Mouse (Mus musculus): Measurements from ENCODE around the gene 1700037H04Rik. TPM values are rescaled to one million over a fixed set of nuclear protein-coding genes. Genes with fewer than 3 reads are reported as not detected.

1700037H04Rik gene
- polyA plus RNA-seq, 1 experiment = 98.0 TPM

DNA sequence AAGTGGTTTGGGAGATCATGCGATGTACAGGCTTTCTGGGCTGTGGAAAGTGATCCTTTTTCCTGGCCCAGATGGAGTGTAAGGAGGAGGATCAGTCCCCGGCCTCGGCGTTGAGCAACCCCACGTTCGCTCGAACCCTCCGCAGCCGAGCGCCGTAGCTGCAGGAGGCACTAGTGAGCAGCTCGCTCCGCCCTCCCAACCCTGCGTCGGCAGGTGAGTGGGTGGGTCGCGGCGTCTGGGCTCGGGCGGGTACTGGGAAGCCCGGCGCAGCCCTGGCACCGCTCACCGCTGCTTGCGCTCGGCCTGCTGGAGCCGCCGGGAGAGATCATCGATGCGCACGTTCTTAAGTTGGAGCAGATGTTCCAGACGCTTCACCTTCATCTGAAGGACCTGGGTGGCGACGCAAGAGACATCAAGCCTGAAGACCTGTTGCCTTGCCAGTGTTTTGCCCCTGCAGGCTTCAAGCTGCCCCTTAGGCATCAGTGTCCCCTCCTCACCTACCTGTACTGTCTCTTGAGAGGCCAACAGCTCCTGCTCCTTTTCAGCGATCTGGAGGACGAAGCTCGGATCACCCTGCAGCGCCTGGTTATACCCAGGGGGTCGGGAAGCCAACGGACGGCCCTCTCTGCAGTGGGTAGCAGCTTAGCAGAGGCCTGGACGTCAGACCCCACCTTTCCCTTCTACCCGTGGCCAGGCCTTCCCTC is 11.7 kb upstream of the 1700037H04Rik start:
- H3K4me3 ChIP-seq (ENCODE audit: insufficient read depth, poor library complexity, severe bottlenecking) = no peak overlapping the region

DNA sequence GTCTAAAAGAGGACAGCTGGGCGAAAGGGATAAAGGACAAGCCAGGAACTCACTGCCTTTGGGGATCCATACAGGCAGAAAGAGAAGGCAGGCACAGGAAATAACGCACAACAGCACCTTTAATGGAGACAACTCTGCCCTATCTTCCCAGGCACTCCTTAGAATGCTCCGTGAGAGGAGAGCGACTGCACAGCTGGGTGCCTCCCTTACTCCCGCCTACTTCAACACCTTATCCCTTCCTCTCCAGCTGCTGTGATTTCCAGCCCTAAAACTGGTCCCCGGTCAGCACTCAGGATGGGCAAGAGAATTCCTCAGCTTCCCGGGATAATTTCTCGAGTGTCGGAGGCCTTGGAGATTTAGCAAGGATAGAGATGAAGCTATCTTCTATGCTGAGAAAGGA is 11.1 kb upstream of the 1700037H04Rik start:
- TF ChIP-seq USF1 (IDR thresholded peaks at IDR 0.05; ENCODE audit: low read depth) (no peak), FOSL1 (IDR thresholded peaks at IDR 0.05; ENCODE audit: insufficient read depth, low read length, poor library complexity, severe bottlenecking) (no peak), MAX (IDR thresholded peaks at IDR 0.05) (no peak), CTCF (IDR thresholded peaks at IDR 0.05; ENCODE audit: control insufficient read depth, insufficient read depth, insufficient read length) (no peak), MYOD1 (IDR thresholded peaks at IDR 0.05; ENCODE audit: control insufficient read depth, insufficient read length, low read depth) (no peak)
- no peak overlapping the region for H3ac ChIP-seq (ENCODE audit: control insufficient read depth, insufficient read length, low read depth)
- no peak overlapping the region for H3K4me3 ChIP-seq (ENCODE audit: insufficient read depth, poor library complexity, severe bottlenecking)
- peaks cover 2% of the 10 kb centered on the region for H3K79me2 ChIP-seq (ENCODE audit: control insufficient read depth, insufficient read depth)
- H3K27me3 ChIP-seq (ENCODE audit: control insufficient read depth, insufficient read depth, insufficient read length) = no peaks in the 10 kb centered on the region
- no peaks in the 10 kb centered on the region for H3K36me3 ChIP-seq (ENCODE audit: control insufficient read depth, insufficient read depth)
- H3K79me3 ChIP-seq (ENCODE audit: low read depth) = peaks cover under 1% of the 10 kb centered on the region

More for the DNA sequence above, 11.7 kb upstream of the 1700037H04Rik start:
- Histone ChIP-seq H3K36me3 (ENCODE audit: control insufficient read depth, insufficient read depth) (no peaks in the 10 kb centered on the region), H3K79me2 (ENCODE audit: control insufficient read depth, insufficient read depth) (peaks cover 8% of the 10 kb centered on the region), H3ac (ENCODE audit: control insufficient read depth, insufficient read length, low read depth) (no peak overlapping the region), H3K27me3 (ENCODE audit: control insufficient read depth, insufficient read depth, insufficient read length) (no peaks in the 10 kb centered on the region), H3K79me3 (ENCODE audit: low read depth) (peaks cover 6% of the 10 kb centered on the region)
- TF ChIP-seq CEBPB (IDR thresholded peaks at IDR 0.05; ENCODE audit: low read depth) (no peak), MYOD1 (IDR thresholded peaks at IDR 0.05; ENCODE audit: control insufficient read depth, insufficient read length, low read depth) (no peak), MYOG (IDR thresholded peaks at IDR 0.05; ENCODE audit: control insufficient read depth, extremely low read depth, insufficient read length) (no peak), FOSL1 (IDR thresholded peaks at IDR 0.05; ENCODE audit: insufficient read depth, low read length, poor library complexity, severe bottlenecking) (no peak), CTCF (IDR thresholded peaks at IDR 0.05; ENCODE audit: control insufficient read depth, insufficient read depth, insufficient read length) (no peak), USF1 (IDR thresholded peaks at IDR 0.05; ENCODE audit: low read depth) (no peak), MAX (IDR thresholded peaks at IDR 0.05) (no peak)

DNA sequence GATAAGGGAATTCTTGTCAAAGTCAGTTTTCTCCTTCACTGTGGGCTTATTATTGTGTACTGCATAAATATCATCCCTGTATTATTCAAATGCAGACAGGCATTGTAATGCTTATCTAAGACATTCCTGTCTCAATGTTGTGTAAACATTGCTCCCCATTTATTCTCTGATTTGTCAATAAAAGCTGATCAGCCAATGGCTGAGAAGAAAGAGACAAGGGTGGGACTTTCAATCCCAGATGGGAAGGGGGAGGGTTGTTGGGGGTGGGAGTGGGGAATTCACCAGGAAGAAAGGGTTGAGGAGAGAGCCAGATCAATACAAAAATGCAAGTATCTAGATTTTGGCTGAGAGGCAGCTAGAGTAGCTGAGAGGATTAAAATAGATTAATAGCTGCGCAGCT is 9.0 kb upstream of the 1700037H04Rik start:
- H3K79me2 ChIP-seq (ENCODE audit: control insufficient read depth, insufficient read depth) = no peaks in the 10 kb centered on the region
- no peaks in the 10 kb centered on the region for H3K36me3 ChIP-seq (ENCODE audit: control insufficient read depth, insufficient read depth)
- no peaks in the 10 kb centered on the region for H3K79me3 ChIP-seq (ENCODE audit: low read depth)
- H3ac ChIP-seq (ENCODE audit: control insufficient read depth, insufficient read length, low read depth) = no peak overlapping the region
- no peak overlapping the region for H3K4me3 ChIP-seq (ENCODE audit: insufficient read depth, poor library complexity, severe bottlenecking)
- no peaks in the 10 kb centered on the region for H3K27me3 ChIP-seq (ENCODE audit: control insufficient read depth, insufficient read depth, insufficient read length)
- TF ChIP-seq MAX (IDR thresholded peaks at IDR 0.05) (no peak), FOSL1 (IDR thresholded peaks at IDR 0.05; ENCODE audit: insufficient read depth, low read length, poor library complexity, severe bottlenecking) (no peak), MYOG (IDR thresholded peaks at IDR 0.05; ENCODE audit: control insufficient read depth, extremely low read depth, insufficient read length) (no peak), CTCF (IDR thresholded peaks at IDR 0.05; ENCODE audit: control insufficient read depth, insufficient read depth, insufficient read length) (no peak), MYOD1 (IDR thresholded peaks at IDR 0.05; ENCODE audit: control insufficient read depth, insufficient read length, low read depth) (no peak), CEBPB (IDR thresholded peaks at IDR 0.05; ENCODE audit: low read depth) (no peak), USF1 (IDR thresholded peaks at IDR 0.05; ENCODE audit: low read depth) (no peak)

GRCm38 (mm10) chr2:131167984-131168383 is 8.1 kb upstream of the 1700037H04Rik start:
- Histone ChIP-seq H3K4me3 (ENCODE audit: insufficient read depth, poor library complexity, severe bottlenecking) (no peak overlapping the region), H3ac (ENCODE audit: control insufficient read depth, insufficient read length, low read depth) (no peak overlapping the region), H3K79me2 (ENCODE audit: control insufficient read depth, insufficient read depth) (no peaks in the 10 kb centered on the region), H3K27me3 (ENCODE audit: control insufficient read depth, insufficient read depth, insufficient read length) (no peaks in the 10 kb centered on the region), H3K36me3 (ENCODE audit: control insufficient read depth, insufficient read depth) (no peaks in the 10 kb centered on the region), H3K79me3 (ENCODE audit: low read depth) (no peaks in the 10 kb centered on the region)
- no peak for TF ChIP-seq USF1 (IDR thresholded peaks at IDR 0.05; ENCODE audit: low read depth)
- no peak for TF ChIP-seq FOSL1 (IDR thresholded peaks at IDR 0.05; ENCODE audit: insufficient read depth, low read length, poor library complexity, severe bottlenecking)
- TF ChIP-seq MYOG (IDR thresholded peaks at IDR 0.05; ENCODE audit: control insufficient read depth, extremely low read depth, insufficient read length) = no peak
- TF ChIP-seq MYOD1 (IDR thresholded peaks at IDR 0.05; ENCODE audit: control insufficient read depth, insufficient read length, low read depth) = no peak
- no peak for TF ChIP-seq CEBPB (IDR thresholded peaks at IDR 0.05; ENCODE audit: low read depth)
- no peak for TF ChIP-seq MAX (IDR thresholded peaks at IDR 0.05)
- no peak for TF ChIP-seq CTCF (IDR thresholded peaks at IDR 0.05; ENCODE audit: control insufficient read depth, insufficient read depth, insufficient read length)

- no peak overlapping the region for H3K4me3 ChIP-seq (ENCODE audit: insufficient read depth, poor library complexity, severe bottlenecking)
- no peaks in the 10 kb centered on the region for H3K27me3 ChIP-seq (ENCODE audit: control insufficient read depth, insufficient read depth, insufficient read length)
- no peaks in the 10 kb centered on the region for H3K79me3 ChIP-seq (ENCODE audit: low read depth)
- TF ChIP-seq USF1 (IDR thresholded peaks at IDR 0.05; ENCODE audit: low read depth) (no peak), MAX (IDR thresholded peaks at IDR 0.05) (no peak), MYOD1 (IDR thresholded peaks at IDR 0.05; ENCODE audit: control insufficient read depth, insufficient read length, low read depth) (no peak), CTCF (IDR thresholded peaks at IDR 0.05; ENCODE audit: control insufficient read depth, insufficient read depth, insufficient read length) (no peak), CEBPB (IDR thresholded peaks at IDR 0.05; ENCODE audit: low read depth) (no peak), MYOG (IDR thresholded peaks at IDR 0.05; ENCODE audit: control insufficient read depth, extremely low read depth, insufficient read length) (no peak), FOSL1 (IDR thresholded peaks at IDR 0.05; ENCODE audit: insufficient read depth, low read length, poor library complexity, severe bottlenecking) (no peak)
- H3K79me2 ChIP-seq (ENCODE audit: control insufficient read depth, insufficient read depth) = no peaks in the 10 kb centered on the region
- H3K36me3 ChIP-seq (ENCODE audit: control insufficient read depth, insufficient read depth) = no peaks in the 10 kb centered on the region
- no peak overlapping the region for H3ac ChIP-seq (ENCODE audit: control insufficient read depth, insufficient read length, low read depth)
These were observed 6.3 kb upstream of the 1700037H04Rik start for GRCm38 (mm10) chr2:131166172-131166571.
